Mouse (Mus musculus) frontal cortex, adult 2 months (tissue): ENCODE measurements around the gene Slc16a10. TPM values are rescaled to one million over a fixed set of nuclear protein-coding genes. Genes with fewer than 3 reads are reported as not detected.
A peak's percentile ranks its signal among the peaks of the same experiment; 100 is the strongest.
"Not testable (repeated sequence)": the region's sequence is repeated elsewhere in the genome, so short reads cannot be mapped to it uniquely, and the experiment has no call there.

Experiments used
- DNase-seq, 2 experiments: peaks; one replicate each; pipeline ENCODE4 v3.0.0; 2022; ENCODE audit warnings: low spot score in 1 of 2; ENCODE audit errors: extremely low spot score in 1 of 2
- polyA plus RNA-seq: library from polyadenylated mRNA; depleted of rRNA; stranded (reverse); fragments of >200 nt; gene quantifications from 2 replicates; pipeline ENCODE4 v1.2.3, GENCODE M21; 2012

Gene Slc16a10
- polyA plus RNA-seq, 1 experiment = 2.6 TPM

DNA sequence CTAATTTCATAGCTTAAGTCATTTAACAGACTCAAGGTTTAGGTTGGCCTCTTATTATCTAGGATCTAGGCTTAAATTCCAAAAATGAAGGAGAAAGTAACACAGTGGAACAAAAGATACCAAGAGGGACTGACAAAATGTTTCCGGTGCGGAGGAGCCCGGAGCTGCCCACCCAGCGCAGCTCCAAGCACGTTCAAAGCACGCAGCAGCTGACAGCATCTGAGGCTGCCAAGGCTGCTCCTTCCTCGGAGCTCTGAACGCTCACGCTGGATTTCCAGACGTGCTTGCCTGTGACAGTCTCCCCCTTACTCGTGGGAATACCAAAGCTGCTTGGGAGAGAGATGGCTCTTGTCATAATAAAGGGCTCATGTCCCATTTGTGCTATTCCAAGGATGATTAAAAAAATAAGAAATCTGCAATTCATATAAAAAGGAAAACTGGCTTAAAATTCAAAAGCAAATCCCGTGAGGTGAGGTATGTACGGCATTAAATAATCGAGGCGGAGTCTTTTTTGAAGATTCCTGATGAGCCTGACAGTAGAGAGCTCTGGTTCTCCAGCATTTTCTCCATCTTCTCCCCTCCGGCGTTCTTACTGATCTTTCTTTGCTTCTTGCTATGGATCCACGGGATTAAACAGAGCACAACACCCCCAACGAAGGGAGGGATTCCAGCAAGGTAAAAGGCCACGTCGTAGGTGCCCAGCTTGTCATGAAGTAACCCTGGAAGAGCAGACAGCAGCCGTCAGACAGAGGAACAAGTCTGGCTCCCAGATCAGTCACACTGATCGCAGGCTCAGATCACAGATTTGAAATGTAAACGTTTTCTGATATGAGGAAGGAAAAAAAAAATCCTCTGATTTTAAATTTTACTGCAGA is 105.1 kb downstream of the Slc16a10 start:
- peak; percentile 20 to 62 for DNase-seq

DNA sequence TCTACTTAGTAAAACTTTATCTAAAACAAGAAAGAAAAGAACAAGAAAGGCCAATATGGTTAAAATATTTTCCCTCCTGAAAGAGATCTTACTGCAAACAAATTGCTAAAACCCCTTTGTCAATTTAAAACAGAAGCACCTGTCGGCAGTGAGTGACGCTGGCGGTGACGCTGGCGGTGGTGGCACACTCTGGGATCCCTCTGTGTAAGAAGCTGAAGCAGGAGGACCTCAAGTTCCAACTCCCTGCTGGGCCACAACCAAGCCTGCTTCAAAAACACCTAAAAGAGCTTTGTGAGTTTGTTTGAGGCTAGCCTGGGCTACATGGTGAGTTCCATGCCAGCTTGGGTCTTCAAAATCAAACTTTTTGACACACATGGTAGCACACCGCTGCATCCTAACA is 107.1 kb downstream of the Slc16a10 start:
- no peak for DNase-seq

DNA sequence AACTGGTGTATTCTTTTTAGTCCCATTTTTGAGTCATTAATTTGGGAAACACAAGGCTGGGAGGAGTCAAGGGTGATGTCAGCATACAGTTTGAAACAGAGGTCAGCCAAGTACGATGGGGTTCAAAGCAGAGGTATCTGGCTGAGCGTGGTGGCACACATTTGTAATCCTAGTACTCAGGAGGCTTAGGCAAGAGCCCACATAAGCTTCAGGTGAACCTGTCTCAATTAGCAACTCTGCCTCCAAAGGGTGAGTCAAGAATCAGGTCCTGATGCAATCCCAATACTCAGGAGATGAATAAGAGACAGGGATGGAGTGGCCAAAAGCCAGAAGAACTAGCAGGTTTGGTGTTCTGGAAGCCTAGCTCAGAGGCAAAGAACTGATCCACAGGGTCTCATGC is 109.2 kb downstream of the Slc16a10 start:
- DNase-seq = no peak

DNA sequence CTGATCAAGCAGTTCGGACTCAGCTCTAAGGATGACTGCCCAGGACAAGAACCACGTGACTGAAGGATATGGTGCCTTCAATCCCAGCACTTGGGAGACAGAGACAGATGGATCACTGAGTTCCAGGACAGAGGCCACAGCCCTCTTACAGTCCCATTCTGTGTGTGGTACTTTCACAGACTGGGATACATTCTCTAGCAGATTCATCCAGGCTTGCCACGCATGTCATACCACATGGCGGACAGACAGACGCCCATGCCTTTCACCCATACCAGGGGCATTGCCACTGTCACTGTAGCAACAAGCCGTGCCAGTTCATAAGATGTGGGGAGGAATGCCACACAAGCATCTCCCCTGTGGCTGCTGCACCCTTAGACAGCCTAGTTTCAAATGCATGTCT is 111.3 kb downstream of the Slc16a10 start:
- DNase-seq = no peak

DNA sequence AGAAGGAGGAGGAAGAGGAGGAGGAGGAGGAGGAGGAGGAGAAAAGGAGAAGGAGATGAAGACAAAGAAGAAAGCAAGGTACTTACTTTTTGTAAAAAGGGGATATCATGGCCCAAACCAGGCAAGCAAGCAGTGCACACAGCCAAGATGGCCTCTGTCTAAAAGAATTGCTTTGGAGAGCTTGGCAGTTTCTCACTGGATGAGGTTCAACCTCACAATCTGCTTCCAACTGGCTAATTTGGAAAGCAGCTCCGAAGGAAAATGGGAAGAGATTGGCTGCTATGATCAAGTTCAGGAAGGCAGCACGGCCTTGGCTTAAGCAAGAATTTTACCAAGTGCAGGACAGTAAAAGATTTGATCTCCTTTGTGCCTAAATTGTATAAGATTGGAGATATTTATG is 112.4 kb downstream of the Slc16a10 start:
- no peak for DNase-seq

DNA sequence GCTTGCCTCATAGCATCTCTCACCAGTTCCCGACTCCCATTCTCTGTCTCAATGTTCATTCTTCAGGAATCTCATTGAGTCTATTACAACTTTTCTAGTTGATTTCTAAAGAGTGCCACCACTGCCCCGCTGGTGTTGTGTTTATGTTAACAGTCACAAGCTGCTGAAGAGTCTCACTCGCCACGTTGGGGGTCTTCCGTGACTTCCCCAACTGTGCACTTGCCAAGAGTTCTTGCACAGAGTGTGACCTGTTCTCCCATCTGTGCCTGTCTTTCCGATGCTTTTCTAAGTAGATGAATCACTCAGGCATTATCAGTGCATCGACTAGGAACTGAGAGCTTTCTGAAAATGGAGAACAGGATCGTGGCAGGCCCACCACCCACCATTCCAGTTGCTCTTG is 114.0 kb downstream of the Slc16a10 start:
- no peak for DNase-seq

DNA sequence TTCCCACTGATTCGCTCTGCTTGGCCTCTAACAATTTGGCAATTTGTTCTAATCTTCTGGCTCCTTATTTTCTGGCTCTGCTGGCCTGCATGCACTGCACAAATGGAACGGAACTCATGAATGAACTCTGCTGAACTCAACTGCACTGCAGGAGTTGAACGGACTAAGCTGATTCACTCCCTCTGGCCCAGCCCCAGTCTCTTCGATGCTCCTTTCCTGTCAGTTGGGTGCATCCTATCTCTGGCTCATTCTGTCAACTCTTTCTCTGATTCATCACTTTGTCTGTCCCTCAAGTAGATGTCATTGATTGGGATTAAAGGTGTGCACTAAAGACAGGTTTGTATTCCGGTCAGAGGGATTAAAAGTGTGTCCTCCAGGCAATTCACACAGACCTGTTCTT is 115.5 kb downstream of the Slc16a10 start:
- DNase-seq = no peak

DNA sequence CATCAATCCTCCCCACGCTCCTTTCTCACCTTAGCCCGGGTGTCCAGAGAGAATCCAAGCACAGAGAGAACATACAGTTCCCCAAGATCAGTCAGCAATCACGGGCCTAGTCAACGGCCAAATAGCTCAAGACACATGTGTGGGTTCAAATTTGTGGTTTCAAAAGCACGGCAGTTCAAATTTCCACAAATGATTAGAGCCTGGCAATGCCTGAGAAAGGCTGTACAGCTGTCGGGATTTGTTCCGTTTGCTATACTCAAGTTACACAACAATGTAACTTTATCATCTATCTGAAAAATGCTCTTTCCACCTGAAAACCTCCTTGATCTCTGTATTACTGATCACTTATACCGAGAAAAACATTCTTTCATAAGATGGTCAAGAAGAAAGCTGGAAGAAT is 116.5 kb downstream of the Slc16a10 start:
- DNase-seq = peak in 1 of 2 experiments; percentile 11

DNA sequence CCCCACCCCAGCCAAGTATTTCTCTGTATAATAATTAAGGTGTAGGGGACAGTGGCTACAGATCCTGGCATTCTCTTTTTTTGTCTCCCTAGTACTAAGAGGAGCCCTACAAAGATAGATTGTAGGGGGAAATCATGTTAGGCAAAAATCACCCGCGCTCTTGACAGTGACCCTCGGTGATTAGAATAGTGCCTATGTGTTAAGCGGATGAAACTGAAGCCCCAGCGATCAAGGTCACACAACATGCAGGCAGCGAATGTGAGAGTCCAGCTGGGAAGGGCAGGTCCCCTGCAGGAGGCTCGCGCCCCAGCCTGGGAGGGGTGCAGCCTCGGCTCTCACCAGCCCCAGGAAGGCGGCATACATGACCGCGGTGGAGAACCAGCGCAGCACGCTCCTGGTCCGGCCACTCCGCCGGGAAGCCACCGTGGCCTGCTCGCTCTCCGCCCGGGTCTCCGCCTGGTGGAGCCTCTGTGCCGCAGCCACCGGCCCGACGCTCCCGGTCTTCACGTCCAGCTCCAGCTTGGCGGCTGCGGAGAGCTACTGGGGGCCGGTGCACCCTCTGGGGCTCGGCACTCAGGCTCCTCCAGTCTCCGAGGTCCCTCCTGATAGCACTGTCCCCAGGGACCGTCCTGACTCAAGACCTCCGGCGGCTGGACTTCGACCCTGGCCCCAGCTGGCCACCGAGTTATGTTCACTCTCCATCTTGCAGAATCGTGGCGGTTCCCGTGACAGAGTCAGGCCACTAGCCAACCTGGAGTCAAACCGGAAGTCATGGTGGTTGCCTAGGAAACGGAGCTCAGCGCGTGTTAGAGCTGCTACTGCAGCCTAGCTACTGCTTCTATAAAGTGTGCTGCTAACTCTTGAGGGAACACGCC is 117.3 kb downstream of the Slc16a10 start, which contains the start of gene Mfsd4b1:
Gene Mfsd4b1 (minus strand): TSS at position 715 of the 875 bp plus-strand sequence.
- DNase-seq = peak; percentile 87 to 93

DNA sequence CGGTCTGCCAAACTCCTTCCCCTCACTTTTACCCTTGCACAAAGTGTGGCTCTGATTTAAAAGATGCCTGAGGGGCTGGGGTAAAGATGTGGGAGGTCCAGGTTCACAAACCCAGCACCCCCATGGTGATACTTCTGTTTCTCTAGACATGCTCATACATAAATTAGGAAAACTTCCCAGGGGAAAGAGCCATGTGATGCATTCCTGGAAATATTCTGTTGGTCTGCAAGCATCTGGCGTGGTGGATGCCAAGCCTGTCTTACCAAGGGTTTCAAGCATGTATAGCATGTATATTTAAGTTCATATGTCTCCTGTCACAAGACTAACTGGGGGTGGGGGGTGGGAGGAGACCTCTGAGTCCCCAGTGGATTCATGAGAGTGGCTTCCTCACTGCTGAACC is 121.7 kb downstream of the Slc16a10 start:
- DNase-seq = no peak

DNA sequence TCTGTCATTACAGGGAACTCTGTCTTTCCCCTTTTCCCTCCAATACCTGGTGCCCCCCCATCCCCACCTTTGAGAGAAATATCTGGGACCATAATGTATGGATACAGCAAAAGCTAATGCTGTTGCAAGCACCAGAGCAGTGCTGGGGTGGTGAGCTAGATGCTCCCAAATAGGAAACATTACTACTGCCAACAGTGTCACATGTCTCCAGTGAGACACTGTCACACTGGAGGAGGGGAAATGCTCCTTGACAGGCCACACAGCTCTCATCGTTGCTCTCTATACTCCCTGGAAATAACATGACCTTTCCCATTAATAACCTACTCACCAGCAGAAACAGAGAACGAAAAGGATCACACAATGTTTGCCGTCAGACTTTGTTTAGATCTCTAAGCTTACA is 122.6 kb downstream of the Slc16a10 start:
- DNase-seq = no peak

DNA sequence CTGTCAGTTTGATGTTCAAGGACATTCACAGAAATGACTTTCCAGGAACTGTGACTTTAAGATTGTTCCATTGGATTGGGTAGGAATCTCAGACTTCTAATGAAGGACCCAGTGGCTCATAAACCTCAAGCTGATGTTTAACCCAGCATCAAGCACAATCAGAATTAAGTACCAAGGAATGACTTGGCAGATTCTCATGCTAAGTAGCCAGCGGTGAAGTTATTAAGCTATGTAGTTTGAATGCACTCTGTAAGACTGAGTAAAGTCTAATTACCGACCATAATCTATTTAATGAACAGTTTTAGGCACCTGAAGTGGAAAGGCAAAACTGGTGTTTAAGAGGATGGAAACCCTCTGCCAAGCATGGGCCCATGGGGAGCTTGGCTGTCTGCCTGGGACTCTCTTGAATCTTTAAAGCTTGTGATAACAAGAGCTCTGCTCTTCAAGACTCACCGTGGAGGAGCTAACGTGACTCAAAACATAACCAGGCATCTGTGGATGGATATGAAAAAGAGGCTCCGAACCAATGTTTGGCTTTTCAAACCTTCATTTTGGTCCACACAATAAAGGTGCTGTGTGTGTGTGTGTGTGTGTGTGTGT is 123.7 kb downstream of the Slc16a10 start:
- no peak for DNase-seq

DNA sequence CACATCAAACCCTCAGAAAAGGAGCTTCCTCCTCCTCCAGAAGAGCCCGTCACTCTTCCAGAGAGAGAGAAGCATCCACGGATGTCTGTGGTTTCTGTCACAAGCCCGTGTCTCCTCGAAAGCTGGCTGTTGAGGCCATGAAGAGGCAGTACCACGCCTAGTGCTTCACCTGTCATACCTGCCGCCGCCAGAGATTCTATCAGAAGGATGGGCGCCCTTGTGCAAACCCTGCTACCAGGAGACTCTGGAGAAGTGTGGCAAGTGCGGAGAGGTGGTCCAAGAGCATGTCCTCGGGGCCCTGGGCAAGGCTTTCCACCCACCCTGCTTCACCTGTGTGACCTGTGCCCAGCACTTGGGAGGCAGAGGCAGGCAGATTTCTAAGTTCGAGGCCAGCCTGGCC is 132.5 kb downstream of the Slc16a10 start:
- no peak for DNase-seq

DNA sequence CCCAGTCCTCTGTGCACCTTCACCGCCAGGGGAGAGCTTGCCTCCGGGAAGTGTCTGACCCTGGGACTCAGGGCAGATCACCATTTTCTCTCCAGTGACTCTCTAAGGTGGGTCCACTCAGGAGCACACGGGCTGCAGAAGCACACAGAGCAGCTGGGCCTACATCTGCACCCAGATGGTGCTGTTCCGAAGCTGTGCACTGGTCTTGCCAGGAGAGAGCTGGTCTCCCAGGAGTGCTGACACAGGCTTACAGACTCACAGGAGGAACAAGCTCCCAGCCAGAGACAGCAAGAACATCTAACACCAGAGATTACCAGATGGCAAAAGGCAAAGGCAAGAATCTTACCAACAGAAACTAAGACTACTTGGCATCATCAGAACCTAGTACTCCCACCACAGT is 133.2 kb downstream of the Slc16a10 start:
- not testable (repeated sequence) for DNase-seq

DNA sequence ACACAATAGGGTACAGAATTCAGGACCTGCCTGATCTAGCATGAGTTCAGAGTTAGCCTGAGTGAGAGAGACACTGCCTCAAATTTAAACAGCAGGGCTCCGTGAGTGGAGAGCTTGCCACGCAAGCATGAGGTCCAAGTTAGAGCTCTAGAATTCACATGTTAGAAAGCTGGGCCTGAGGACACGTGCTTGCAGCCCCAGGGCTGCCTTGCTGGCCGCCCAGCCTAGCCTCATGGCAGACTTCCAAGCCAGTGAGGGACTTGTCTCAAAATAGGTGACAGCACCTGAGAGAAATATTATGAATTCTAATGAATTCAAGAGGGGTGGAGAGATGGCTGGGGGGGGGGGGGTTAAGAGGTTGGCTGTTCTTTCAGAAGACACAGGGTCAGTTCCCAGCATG is 134.1 kb downstream of the Slc16a10 start:
- DNase-seq = no peak

DNA sequence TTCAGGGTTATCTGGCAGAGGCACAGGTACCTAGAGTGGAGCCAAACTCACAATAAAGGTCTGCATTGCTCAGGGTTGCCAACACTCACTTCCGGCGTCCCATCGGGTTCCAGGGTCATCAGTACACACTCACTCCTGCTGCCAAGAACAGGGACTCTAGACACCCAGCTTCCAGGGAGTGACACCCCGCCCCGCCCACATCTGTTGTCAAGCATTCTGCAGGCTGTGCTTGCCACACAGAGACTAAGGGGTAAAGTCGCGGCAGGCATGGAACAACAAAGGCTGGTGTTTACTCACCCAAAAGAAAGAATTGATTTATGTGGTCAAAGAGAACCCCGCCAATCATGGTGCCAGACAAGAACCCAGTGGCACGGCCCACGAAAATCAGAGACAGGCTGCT is 135.1 kb downstream of the Slc16a10 start:
- DNase-seq = no peak

DNA sequence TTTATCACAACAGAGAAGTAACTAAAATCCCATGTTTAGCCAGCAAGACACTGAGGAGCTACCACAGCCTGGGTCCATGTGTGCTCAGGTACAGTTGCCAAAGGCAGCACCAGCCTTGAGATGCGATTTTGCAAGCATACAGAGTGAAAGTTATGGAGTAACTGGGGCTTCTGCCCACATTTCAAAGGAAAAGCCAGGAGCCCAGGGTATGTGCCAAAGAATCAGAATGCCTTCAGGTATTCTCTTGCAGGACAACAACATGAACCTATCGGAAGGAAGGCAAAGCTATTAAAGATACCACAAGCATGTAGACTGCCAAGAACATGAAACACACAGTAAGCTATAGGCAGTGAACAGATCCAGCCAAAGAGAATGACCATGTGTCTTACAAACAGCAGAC is 141.3 kb downstream of the Slc16a10 start:
- DNase-seq = no peak

DNA sequence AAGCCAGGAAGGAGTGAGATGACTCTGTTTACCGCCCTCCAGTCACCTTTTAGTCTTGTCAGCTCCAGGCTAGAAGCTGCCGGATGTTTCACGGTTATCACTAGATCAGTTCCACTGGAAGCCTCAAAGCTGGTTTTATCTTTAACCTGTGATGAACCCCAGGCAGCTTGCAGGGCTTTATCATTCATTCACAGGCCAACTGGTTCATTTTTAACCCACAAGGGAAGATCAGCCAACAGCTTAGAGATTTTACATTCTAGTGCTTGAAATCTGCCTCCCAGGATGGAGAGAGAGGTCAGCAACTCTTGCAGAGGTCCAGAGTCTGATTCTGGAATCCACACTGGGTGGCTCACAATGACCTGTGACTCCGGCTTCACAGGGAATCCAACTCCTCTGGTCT is 150.9 kb downstream of the Slc16a10 start:
- no peak for DNase-seq

DNA sequence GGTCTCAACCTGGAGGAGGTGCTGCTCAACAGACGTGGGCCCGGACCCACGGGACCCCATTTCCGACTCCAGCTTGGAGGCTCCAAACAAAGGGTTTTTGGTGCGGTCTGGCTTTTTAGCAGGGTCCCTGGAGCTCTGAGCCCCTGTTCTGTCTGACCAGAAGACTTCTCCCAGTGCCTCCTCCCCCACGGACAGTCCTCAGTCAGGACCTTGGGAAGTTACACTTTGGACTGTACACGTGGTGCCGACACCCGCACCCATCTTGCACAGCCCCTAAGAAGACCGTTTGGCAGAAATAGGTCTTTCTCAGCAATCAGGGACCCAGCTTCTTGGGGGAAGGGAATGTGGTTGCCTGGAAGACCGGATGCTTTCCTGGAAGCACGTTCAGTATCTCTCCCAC is 155.6 kb downstream of the Slc16a10 start, which contains the start of gene Mfsd4b5:
Gene Mfsd4b5 (minus strand): TSS at position 181 of the 400 bp plus-strand sequence.
- DNase-seq = no peak
